Mouse (Mus musculus) liver, embryonic 14.5 days (tissue): Measurements from ENCODE around the gene Gm42517.

Experiments
- CTCF ChIP-seq: IDR thresholded peaks from 2 replicates; pipeline ENCODE4 v1.5.1; 2016; ENCODE audit warnings: antibody characterized with exemption, low read depth, control low read depth
- EP300 ChIP-seq: IDR thresholded peaks from 2 replicates; pipeline ENCODE4 v1.6.1; 2016; ENCODE audit warnings: antibody characterized with exemption, low read depth

- no peak for TF ChIP-seq CTCF
- no peak for TF ChIP-seq EP300
Measured at GRCm38 (mm10) chr5:108349511-108350148, 18.1 kb downstream of the Gm42517 start.
